Mouse (Mus musculus): ENCODE results near the gene Kansl2. TPM values are rescaled to one million over a fixed set of nuclear protein-coding genes. Genes with fewer than 3 reads are reported as not detected.
"Not testable (repeated sequence)": the region's sequence is repeated elsewhere in the genome, so short reads cannot be mapped to it uniquely, and the experiment has no call there.

Kansl2 gene
- total RNA-seq, 2 experiments from 2014 or later, result 64.8 to 77.9 TPM

GRCm38 (mm10) chr15:98536828-98537510 is 2.9 kb upstream of the Kansl2 start:
- DNase-seq, result no peak

DNA sequence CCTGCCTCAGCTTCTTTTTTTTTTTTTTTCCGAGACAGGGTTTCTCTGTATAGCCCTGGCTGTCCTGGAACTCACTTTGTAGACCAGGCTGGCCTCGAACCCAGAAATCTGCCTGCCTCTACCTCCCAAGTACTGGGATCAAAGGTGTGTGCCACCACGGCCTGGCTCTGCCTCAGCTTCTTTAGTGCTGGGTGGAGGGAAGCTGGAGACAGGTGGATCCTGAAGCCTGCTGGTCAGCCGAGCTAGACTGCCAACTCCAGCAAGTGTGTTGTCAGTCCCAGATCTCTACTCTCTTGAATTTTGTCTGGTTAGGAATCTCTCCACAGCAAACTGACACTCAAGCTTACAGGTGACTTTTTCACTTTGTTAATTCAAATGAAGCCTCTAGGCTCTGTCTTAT is 1.9 kb upstream of the Kansl2 start:
- no peak for DNase-seq

- peak; percentile 28 for DNase-seq
Observed at GRCm38 (mm10) chr15:98533035-98533531, 981 bp downstream of the Kansl2 start.

DNA sequence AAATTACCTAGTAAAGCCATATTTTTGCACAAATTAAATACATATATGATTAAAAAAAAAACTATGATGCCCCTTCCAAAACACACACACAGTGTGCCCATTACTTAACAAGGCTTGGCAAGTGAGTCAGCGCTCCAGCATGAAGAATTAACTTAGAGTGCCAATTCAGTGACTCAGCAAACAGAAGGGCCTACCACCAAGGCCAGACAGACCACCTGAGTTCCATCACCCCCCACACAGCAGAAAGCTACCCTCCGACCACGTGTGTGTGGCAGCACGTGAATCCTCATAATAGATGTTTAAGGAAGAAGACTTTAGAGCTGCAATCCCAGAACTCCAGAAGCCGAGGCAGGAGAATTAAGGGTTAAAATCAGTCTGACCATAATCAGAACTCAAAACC is 1.8 kb downstream of the Kansl2 start:
- peak; percentile 42 for DNase-seq

GRCm38 (mm10) chr15:98528066-98528563 is 5.9 kb downstream of the Kansl2 start:
- no peak for DNase-seq

- no peak for DNase-seq
Observed at GRCm38 (mm10) chr15:98527056-98527771, 6.8 kb downstream of the Kansl2 start.

DNA sequence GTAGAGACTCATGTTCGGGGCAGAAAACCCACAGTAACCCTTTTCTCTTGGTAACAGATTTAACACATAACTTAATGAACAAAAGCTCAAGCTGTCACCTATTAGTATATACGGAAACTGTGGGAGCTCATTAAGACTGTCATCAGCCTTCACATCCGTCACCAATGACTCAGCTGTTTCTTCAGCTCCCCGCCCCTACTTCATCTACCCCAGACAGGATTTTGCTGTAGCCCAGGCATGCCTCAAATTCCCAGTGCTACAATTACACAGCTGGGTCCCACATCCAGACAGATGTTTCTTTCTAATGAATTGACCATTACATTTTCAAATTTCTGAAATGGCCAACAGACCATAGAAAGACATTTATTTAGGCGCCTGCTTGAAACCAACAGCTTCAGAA is 8.0 kb downstream of the Kansl2 start:
- DNase-seq, result no peak

DNA sequence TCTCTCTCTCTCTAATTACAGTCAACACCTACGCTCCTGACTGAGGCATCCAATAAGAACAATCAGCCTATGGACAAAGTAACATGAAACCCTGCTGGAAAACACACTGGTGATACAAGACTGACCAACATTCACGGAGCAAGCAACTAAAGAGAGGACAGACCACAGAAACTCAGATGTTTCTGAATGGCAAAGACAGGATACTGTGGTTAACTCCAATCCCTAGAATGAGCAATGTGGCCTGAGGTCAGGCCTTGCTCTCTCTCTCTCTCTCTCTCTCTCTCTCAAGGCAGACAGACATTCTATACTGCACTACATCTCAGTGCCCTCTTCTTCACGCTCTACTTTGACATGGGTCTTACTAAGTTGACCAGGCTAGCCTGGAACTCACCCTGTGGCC is 12.8 kb downstream of the Kansl2 start:
- DNase-seq, result no peak

GRCm38 (mm10) chr15:98517380-98518355 is 16.4 kb downstream of the Kansl2 start:
- peak; percentile 79 for DNase-seq

DNA sequence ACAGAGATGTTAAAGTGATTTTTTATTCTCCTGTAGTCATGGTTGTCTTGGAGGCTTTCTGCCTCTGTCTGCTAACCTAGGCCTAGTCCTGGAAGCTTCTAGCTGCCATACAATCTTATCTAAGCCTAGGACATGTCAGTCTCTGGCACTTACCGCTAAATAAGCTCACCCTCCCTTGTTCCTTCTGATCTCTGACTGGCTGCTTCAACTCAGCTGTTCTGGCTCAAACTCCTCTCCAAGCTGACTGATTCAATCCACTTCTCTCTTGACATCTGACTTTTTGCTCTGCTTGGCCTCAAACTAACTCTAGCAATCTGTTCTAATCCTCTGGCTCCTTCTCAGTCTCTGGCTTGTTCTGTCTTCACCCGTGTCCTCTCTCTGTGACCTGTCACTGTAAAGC is 19.2 kb downstream of the Kansl2 start:
- DNase-seq, result not testable (repeated sequence)

- DNase-seq, result no peak
Observed at GRCm38 (mm10) chr15:98514146-98514545, 19.9 kb downstream of the Kansl2 start.

GRCm38 (mm10) chr15:98513676-98514075 is 20.4 kb downstream of the Kansl2 start:
- DNase-seq, result not testable (repeated sequence)

DNA sequence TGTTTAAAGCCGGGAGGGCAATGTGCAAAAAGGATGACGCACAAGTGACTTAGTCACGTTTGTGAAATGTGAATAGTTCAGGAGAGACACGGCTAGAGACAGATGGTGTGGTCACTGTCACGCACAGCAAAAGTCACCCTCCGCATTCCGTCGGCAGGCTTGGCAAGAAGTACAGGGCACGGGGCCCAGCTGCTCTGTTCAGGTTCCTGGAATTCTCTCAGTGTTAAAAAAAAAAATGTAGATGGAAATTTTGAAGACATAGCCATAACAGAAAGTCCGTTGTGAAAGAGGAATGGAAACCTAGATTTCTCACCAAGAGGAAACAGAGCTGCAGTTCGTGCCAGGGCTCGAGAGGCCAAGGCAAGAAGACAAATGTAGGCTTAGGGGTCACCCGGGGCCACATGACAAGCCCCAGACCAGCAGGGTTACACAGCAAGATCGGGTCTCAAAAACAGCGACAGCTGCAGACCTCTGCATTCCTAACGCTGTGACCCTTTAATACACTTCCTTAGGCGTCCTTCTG is 21.2 kb downstream of the Kansl2 start:
- DNase-seq, result peak; percentile 67

GRCm38 (mm10) chr15:98512232-98512631 is 21.8 kb downstream of the Kansl2 start:
- DNase-seq, result no peak

DNA sequence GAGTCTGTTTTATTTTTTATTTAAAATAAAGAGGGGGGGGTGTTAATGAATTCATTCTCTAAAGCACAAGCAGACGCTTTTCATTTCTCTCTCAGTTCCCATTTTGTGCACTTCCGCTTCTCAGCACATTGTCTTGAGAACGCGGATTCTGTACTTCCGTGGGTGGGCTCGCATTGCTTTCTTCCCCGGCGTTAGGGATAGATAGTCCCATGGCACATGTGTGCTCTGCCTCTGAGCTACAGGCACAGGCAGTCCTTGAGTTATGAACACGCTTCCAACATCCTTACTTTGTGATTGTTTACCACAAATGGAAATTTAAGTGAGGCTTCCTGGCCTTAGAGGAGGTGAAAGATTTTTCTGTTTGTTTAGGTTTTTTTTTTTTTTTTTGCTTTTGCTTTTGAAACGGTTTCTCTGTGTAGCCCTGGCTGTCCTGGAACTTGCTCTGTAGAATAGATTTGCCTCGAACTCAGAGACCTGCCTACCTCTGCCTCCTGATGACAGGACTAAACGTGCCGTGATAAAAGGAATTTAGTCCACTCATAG is 22.6 kb downstream of the Kansl2 start:
- DNase-seq, result no peak

DNA sequence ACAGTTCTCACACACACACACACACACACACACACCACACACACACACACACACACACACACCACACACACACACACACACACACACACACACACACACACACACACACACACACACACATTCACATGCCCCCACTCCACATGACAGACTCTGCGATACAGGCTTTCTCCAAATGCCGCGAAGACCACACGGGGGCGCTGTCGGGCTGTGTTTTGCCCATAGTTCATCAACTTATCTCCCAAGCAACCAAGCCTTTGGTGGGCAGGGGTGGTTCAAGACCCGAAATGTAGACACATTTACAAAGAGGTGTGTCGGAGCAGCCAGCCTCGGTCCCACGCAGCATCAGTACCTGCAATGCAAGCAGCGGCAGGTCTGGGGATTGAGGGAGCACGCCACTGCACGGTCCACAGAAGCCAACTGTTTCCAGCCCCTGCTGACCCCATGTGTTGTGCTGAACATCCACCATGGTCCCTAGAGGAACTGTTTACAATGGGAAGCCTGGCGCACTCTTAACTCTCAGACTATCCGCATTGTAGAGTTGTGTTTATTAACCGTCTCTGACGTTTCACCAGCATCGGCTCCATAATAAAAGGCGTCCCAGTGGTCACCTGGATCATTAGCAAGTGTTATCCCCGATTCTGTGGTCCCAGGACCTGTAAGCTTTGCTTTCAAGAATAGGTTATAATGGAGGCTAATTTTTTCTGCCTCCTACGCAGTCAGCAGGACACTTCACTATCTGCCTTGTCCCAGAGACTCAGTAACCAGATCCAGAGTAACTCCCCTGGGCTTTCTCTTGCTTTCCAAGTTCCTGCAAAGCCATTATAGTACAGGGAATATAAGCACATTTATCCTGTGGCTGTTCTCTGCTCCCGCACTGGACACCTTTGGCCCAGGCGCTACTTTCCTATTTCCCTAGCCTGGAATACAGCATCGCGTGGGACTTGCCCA is 23.4 kb downstream of the Kansl2 start:
- DNase-seq, result peak; percentile 87

DNA sequence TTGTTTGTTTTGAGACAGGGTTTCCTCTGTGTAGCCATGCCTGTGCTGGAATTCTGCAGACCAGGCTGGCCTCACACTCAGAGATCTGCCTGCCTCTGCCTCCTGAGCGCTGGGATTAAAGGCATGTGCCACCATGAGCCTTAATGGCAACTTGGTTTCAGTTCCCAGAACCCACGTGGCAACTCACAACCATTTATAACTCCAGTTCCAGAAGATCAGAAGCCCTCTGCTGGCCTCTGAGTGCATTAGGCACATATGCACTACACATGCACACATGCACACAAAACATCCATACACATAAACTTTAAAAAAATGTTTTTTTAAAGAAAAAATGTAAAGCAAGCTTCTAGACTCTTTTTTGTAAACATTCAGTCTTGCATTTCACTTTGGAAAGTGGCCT is 24.7 kb downstream of the Kansl2 start:
- no peak for DNase-seq

GRCm38 (mm10) chr15:98507321-98507720 is 26.7 kb downstream of the Kansl2 start:
- DNase-seq, result no peak

DNA sequence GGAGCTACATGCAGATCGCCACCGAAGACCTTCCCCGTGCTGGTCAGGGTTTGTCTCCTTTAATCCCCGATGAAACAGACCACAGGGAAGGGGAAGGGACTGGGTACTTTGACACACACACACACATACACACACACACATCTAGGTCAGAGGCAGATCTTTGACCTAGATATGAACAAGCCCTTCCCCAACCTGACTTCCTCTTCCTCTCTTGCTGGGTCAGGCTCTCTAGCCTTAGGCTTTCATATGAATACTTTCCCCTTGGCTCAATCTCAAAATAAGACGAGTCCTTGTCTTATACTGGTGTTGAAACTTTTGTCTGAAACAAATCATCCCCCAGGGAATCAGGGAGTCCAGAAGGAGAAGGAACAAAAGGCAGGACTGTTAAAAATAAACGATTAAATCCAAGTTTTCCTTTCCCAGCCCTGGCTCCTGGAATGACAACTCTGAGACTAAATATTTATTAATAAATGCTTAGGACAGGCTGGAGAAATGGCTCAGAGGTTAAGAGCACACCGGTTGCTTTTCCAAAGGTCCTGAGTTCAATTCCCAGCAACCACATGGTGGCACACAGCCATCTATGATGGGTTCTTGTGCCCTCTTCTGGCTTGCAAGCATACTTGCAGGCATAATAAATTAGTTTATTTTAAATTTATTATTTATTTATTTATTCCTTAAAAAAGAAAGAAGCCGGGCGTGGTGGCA is 27.7 kb downstream of the Kansl2 start:
- no peak for DNase-seq

- DNase-seq, result peak; percentile 85
Observed at GRCm38 (mm10) chr15:98504514-98504913, 29.6 kb downstream of the Kansl2 start.
